Mouse (Mus musculus): ENCODE results near the gene Cttnbp2nl. TPM values are rescaled to one million over a fixed set of nuclear protein-coding genes. Genes with fewer than 3 reads are reported as not detected.

The Cttnbp2nl gene
- total and polyA plus RNA-seq, 3 experiments = 0.08 to 0.49 TPM; not detected in 1

DNA sequence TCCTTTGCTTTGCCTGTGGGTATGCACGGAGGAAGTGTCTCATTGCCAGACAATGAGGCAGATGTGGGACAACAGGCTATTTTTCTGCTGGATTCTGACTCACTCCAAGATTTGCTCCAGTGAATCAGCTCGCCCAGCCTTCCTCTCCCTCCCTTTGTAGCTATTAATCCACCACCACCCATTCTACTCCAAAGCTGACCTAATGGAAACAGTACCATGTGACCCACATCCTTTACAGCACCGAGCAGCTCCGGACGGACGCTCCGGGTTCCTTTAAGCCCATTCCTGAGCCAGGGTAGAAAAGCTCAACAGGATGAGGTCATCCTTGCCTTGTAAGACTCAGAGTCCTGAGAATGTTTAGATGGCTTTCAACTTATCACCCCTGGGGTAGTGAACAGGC lies 2.0 kb upstream of the Cttnbp2nl start:
- H3K9me3 ChIP-seq (replicated peaks; ENCODE audit: insufficient read depth, low read length) = no peaks in the 10 kb centered on the region
- no peaks in the 10 kb centered on the region for H3K27me3 ChIP-seq (ENCODE audit: control insufficient read depth in 1 of 2, insufficient read depth in 2 of 2, low read length in 2 of 2)

DNA sequence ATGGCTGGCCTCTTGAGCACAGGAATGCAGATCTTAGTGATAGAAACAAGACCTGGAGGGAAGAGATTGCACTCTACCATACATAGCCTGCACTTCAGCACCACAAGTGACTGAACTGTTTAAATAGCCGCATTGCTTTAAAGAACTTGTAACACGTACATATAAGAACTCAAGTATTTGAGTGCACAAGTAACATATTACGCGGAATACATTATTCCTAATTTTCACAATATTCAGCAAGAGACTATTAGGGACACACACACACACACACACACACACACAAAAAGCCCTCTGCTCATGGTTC lies 704 bp upstream of the Cttnbp2nl start:
- Histone ChIP-seq H3K4me1 (ENCODE audit: control insufficient read depth in 1 of 2, insufficient read depth in 2 of 2, low read length in 2 of 2) (peaks cover 0 to 4% of the 10 kb centered on the region in 2 experiments; a peak in 2 of 4 replicates), H3K4me3 (ENCODE audit: control insufficient read depth in 1 of 2, insufficient read depth in 1 of 2, low read depth in 2 of 2, low read length in 2 of 2) (no peak overlapping the region), H3K27me3 (ENCODE audit: control insufficient read depth in 1 of 2, insufficient read depth in 2 of 2, low read length in 2 of 2) (peaks cover 0 to 1% of the 10 kb centered on the region in 2 experiments; a peak in 1 of 4 replicates), H3K9ac (ENCODE audit: control insufficient read depth, low read depth, low read length, poor library complexity, severe bottlenecking) (no peak overlapping the region), H3K27ac (ENCODE audit: control insufficient read depth, low read depth, low read length) (no peak overlapping the region), H3K9me3 (replicated peaks; ENCODE audit: insufficient read depth, low read length) (no peaks in the 10 kb centered on the region), H3K79me2 (ENCODE audit: control insufficient read depth, insufficient read depth, low read length, poor library complexity) (no peaks in the 10 kb centered on the region), H3K36me3 (ENCODE audit: control insufficient read depth in 1 of 2, insufficient read depth in 2 of 2, low read length in 2 of 2) (no peaks in the 10 kb centered on the region)
- DNase-seq (ENCODE audit: low read depth, low spot score) = no peak
- TF ChIP-seq ZNF384 (IDR thresholded peaks at IDR 0.05; ENCODE audit: low read depth, low read length) (no peak), UBTF (IDR thresholded peaks at IDR 0.05; ENCODE audit: borderline replicate concordance, insufficient read depth, low read depth, low read length) (no peak), MYC (IDR thresholded peaks at IDR 0.05; ENCODE audit: low read depth, low read length) (no peak), ZKSCAN1 (IDR thresholded peaks at IDR 0.05; ENCODE audit: low read depth, low read length) (no peak), KAT2A (conservative IDR thresholded peaks at IDR 0.05; ENCODE audit: low read depth, low read length) (no peak), BHLHE40 (IDR thresholded peaks at IDR 0.05; ENCODE audit: borderline replicate concordance, low read depth, low read length) (no peak)

More for the DNA sequence above, 2.0 kb upstream of the Cttnbp2nl start:
- Histone ChIP-seq H3K4me1 (ENCODE audit: control insufficient read depth in 1 of 2, insufficient read depth in 2 of 2, low read length in 2 of 2) (peaks cover 0 to 4% of the 10 kb centered on the region in 2 experiments; a peak in 2 of 4 replicates), H3K27ac (ENCODE audit: control insufficient read depth, low read depth, low read length) (no peak overlapping the region), H3K4me3 (ENCODE audit: control insufficient read depth in 1 of 2, insufficient read depth in 1 of 2, low read depth in 2 of 2, low read length in 2 of 2) (no peak overlapping the region), H3K9ac (ENCODE audit: control insufficient read depth, low read depth, low read length, poor library complexity, severe bottlenecking) (no peak overlapping the region), H3K36me3 (ENCODE audit: control insufficient read depth in 1 of 2, insufficient read depth in 2 of 2, low read length in 2 of 2) (no peaks in the 10 kb centered on the region), H3K79me2 (ENCODE audit: control insufficient read depth, insufficient read depth, low read length, poor library complexity) (no peaks in the 10 kb centered on the region)
- TF ChIP-seq CHD2 (IDR thresholded peaks at IDR 0.05; ENCODE audit: low read length) (no peak), POLR2AphosphoS2 (IDR thresholded peaks at IDR 0.05; ENCODE audit: low read length) (no peak), MAFK (IDR thresholded peaks at IDR 0.05; ENCODE audit: borderline replicate concordance, low read depth, low read length) (no peak), UBTF (IDR thresholded peaks at IDR 0.05; ENCODE audit: borderline replicate concordance, insufficient read depth, low read depth, low read length) (no peak), CTCF (IDR thresholded peaks at IDR 0.05 in 2 of 3, conservative IDR thresholded peaks at IDR 0.05 in 1 of 3; ENCODE audit: control insufficient read depth in 1 of 3, insufficient read depth in 1 of 3, low read depth in 2 of 3, low read length in 3 of 3, poor library complexity in 1 of 3, severe bottlenecking in 1 of 3) (no peak), POLR2A (IDR thresholded peaks at IDR 0.05; ENCODE audit: control insufficient read depth in 1 of 2, insufficient read depth in 1 of 2, low read depth in 1 of 2, low read length in 2 of 2, poor library complexity in 1 of 2) (no peak), ETS1 (IDR thresholded peaks at IDR 0.05; ENCODE audit: low read depth, low read length) (no peak), ZC3H11A (IDR thresholded peaks at IDR 0.05; ENCODE audit: low read depth, low read length) (no peak), RAD21 (IDR thresholded peaks at IDR 0.05; ENCODE audit: low read depth, low read length) (no peak), SIN3A (IDR thresholded peaks at IDR 0.05; ENCODE audit: low read length) (no peak), ZMIZ1 (IDR thresholded peaks at IDR 0.05; ENCODE audit: low read depth, low read length) (no peak), MYB (IDR thresholded peaks at IDR 0.05; ENCODE audit: low read depth, low read length) (no peak), TAL1 (IDR thresholded peaks at IDR 0.05; ENCODE audit: low read length) (no peak)
- no peak for DNase-seq (ENCODE audit: low read depth, low spot score)
